Mouse (Mus musculus) kidney, adult 2 months (tissue): ENCODE measurements around the gene Gm37240.

ENCODE experiments used
- CTCF ChIP-seq: fragments of 200-500 bp; conservative IDR thresholded peaks from 2 replicates; pipeline ENCODE4 v1.5.1; 2011; ENCODE audit warnings: low read depth, mild to moderate bottlenecking, control low read depth, low read length, moderate library complexity, mixed read lengths; ENCODE audit not compliant: insufficient read depth, insufficient read length
- POLR2A ChIP-seq: fragments of 200-500 bp; IDR thresholded peaks from one replicate; pipeline ENCODE4 v1.6.1; 2011; ENCODE audit warnings: low read depth, low read length, control low read depth

DNA sequence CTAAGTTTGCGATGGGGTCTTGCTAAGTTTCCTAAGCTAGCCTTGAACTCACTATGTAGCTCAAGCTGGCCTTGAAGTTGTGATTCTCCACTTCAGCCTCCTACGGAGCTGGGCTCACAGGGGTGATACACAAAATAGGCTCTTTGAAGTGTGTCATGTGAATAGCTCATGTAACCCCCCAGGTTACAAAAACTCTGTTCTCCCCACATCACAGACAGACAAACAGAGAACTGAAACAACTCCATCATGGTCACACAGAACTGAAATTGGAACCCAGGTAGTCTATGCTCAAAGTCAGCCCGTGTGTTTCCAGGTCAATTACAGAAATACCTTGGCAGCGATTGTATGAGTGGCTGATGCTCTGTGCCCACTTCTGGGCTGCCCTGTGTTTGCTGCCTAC is 1164.6 kb downstream of the Gm37240 start:
- TF ChIP-seq CTCF (no peak), POLR2A (no peak)
